34 mouse cellular contexts compared by ENCODE assay signal in genomic region chr5:96924736-96925429, GRCm38 (mm10).
DNase-seq lines count a peak whose midpoint lies in the region; ATAC-seq and TF ChIP-seq lines count a peak whose summit lies in the region.
"Had no signal": no experiment of that assay in that cellular context is flagged by ENCODE, and none has a peak within 500 bp of the region (broad histone marks: within the 10 kb centered on the region; RNA-seq: fewer than 3 reads in every experiment).

No protein-coding gene starts in this region.

- H3K9me3 ChIP-seq in MEL (replicated peaks; ENCODE audit: insufficient read depth, low read length): no peaks in the 10 kb centered on the region
- no peaks in the 10 kb centered on the region for H3K9me3 ChIP-seq in liver, embryonic 13.5 days (replicated peaks)
- no peaks in the 10 kb centered on the region for H3K9me3 ChIP-seq in kidney, embryonic 16.5 days (ENCODE audit: low read length)
- H3K9me3 ChIP-seq: embryonic facial prominence, embryonic 13.5 days; forebrain, embryonic 10.5 days; forebrain, embryonic 15.5 days; heart, embryonic 13.5 days; hindbrain, embryonic 10.5 days; hindbrain, embryonic 15.5 days; intestine, embryonic 15.5 days; limb, embryonic 10.5 days; limb, embryonic 15.5 days; neural tube, embryonic 15.5 days had no signal

- no peak for ATAC-seq in liver, embryonic 13.5 days (ENCODE audit: low read depth)
- no peak for ATAC-seq in kidney, embryonic 16.5 days (ENCODE audit: low FRiP score, low TSS enrichment)
- no peak for ATAC-seq in megakaryocyte, adult 5-6 weeks (ENCODE audit: poor library complexity, severe bottlenecking)
- ATAC-seq: forebrain, embryonic 15.5 days; intestine, embryonic 15.5 days; Patski had no signal

- H3K4me2 ChIP-seq in liver, embryonic 13.5 days: no peak overlapping the region
- no peak overlapping the region for H3K4me2 ChIP-seq in kidney, embryonic 16.5 days (replicated peaks; ENCODE audit: low read depth, low read length)
- H3K4me2 ChIP-seq: embryonic facial prominence, embryonic 13.5 days; forebrain, embryonic 15.5 days; heart, embryonic 13.5 days; hindbrain, embryonic 15.5 days; intestine, embryonic 15.5 days; limb, embryonic 15.5 days; neural tube, embryonic 15.5 days had no signal

- TF ChIP-seq POLR2A in MEL (IDR thresholded peaks at IDR 0.05; ENCODE audit: control insufficient read depth in 1 of 2, insufficient read depth in 1 of 2, low read depth in 1 of 2, low read length in 2 of 2, poor library complexity in 1 of 2): peak in 1 of 2 experiments; percentile 53; a peak in 1 of 4 replicates

- peaks cover 26 to 45% of the 10 kb centered on the region in 2 experiments for H3K4me1 ChIP-seq in MEL (ENCODE audit: control insufficient read depth in 1 of 2, insufficient read depth in 2 of 2, low read length in 2 of 2)
- peaks cover 57% of the 10 kb centered on the region for H3K4me1 ChIP-seq in liver, embryonic 13.5 days (replicated peaks)
- peaks cover 5% of the 10 kb centered on the region; the same call in 1 of the 2 replicates for H3K4me1 ChIP-seq in kidney, embryonic 16.5 days (ENCODE audit: insufficient read depth, low read length)
- H3K4me1 ChIP-seq: forebrain, embryonic 15.5 days; hindbrain, embryonic 15.5 days; limb, embryonic 15.5 days had no signal

- WGBS in liver, embryonic 13.5 days (ENCODE audit: insufficient replicate concordance): 48% methylated on average over 7 of the region's 7 CpGs
- 81% methylated on average over 7 of the region's 7 CpGs for WGBS in kidney, embryonic 16.5 days

- DNase-seq in heart, adult 11 months: peak; percentile 76
- DNase-seq in heart, postnatal 36 days: no peak
- DNase-seq in 3T3-L1 (ENCODE audit: low read depth, low spot score) (peak; percentile 15), MEL (ENCODE audit: low read depth, low spot score) (peak; percentile 83)
- DNase-seq in liver, embryonic 13.5 days: no peak
- no peak for DNase-seq in embryo, embryonic 10 days (ENCODE audit: low spot score)
- DNase-seq: adrenal gland, postnatal 25 days; cerebellum, adult 11-12 months; cerebellum, adult 9-11 months; gastrocnemius, postnatal 25 days; heart, adult 18-20 months; heart, postnatal 10 days; kidney, adult 2 months; lung, postnatal 36 days; midbrain, embryonic 14.5 days; right cerebral cortex, adult 18-20 months; spleen, adult 18-20 months; thymus, adult 2 months; thymus, postnatal 36 days had no signal

- peak overlapping the region; percentile 97 for H3K27ac ChIP-seq in MEL (ENCODE audit: control insufficient read depth, low read depth, low read length)
- H3K27ac ChIP-seq in liver, embryonic 13.5 days: peak overlapping the region; percentile 98
- no peak overlapping the region for H3K27ac ChIP-seq in kidney, embryonic 16.5 days (ENCODE audit: low read length)
- H3K27ac ChIP-seq: embryonic facial prominence, embryonic 13.5 days; forebrain, embryonic 10.5 days; forebrain, embryonic 15.5 days; heart, embryonic 13.5 days; hindbrain, embryonic 10.5 days; hindbrain, embryonic 15.5 days; intestine, embryonic 15.5 days; kidney, postnatal 0 days; limb, embryonic 10.5 days; limb, embryonic 15.5 days; neural tube, embryonic 15.5 days had no signal

- peak overlapping the region; percentile 60 for H3K9ac ChIP-seq in MEL (ENCODE audit: control insufficient read depth, low read depth, low read length, poor library complexity, severe bottlenecking)
- peak overlapping the region; percentile 20; the same call in 1 of the 2 replicates for H3K9ac ChIP-seq in liver, embryonic 13.5 days
- H3K9ac ChIP-seq in kidney, embryonic 16.5 days (replicated peaks; ENCODE audit: low read length): no peak overlapping the region
- H3K9ac ChIP-seq: embryonic facial prominence, embryonic 13.5 days; forebrain, embryonic 15.5 days; heart, embryonic 13.5 days; hindbrain, embryonic 15.5 days; intestine, embryonic 15.5 days; limb, embryonic 15.5 days; neural tube, embryonic 15.5 days had no signal

- intact Hi-C loops in heart, postnatal 36 days (cut with DNase I): loop anchor here (5.0 kb wide), 1 partner anchor 133 kb away; the partner anchor contains the start of gene Anxa3

- no peaks in the 10 kb centered on the region; the same call in none of the 2 replicates for H3K79me2 ChIP-seq in MEL (ENCODE audit: control insufficient read depth, insufficient read depth, low read length, poor library complexity)

- peak overlapping the region in 1 of 2 experiments; percentile 30; a peak in 1 of 4 replicates for H3K4me3 ChIP-seq in MEL (ENCODE audit: control insufficient read depth in 1 of 2, insufficient read depth in 1 of 2, low read depth in 2 of 2, low read length in 2 of 2)
- H3K4me3 ChIP-seq in liver, embryonic 13.5 days (replicated peaks): no peak overlapping the region
- no peak overlapping the region for H3K4me3 ChIP-seq in kidney, embryonic 16.5 days (ENCODE audit: low read length)
- H3K4me3 ChIP-seq: embryonic facial prominence, embryonic 13.5 days; forebrain, embryonic 10.5 days; forebrain, embryonic 15.5 days; heart, embryonic 13.5 days; hindbrain, embryonic 10.5 days; hindbrain, embryonic 15.5 days; intestine, embryonic 15.5 days; limb, embryonic 10.5 days; limb, embryonic 15.5 days; neural tube, embryonic 15.5 days had no signal

- no peaks in the 10 kb centered on the region for H3K27me3 ChIP-seq in MEL (ENCODE audit: control insufficient read depth in 1 of 2, insufficient read depth in 2 of 2, low read length in 2 of 2)
- H3K27me3 ChIP-seq in liver, embryonic 13.5 days: no peaks in the 10 kb centered on the region
- no peaks in the 10 kb centered on the region for H3K27me3 ChIP-seq in kidney, embryonic 16.5 days (ENCODE audit: insufficient read depth, low read length)
- H3K27me3 ChIP-seq: CH12.LX; embryonic facial prominence, embryonic 13.5 days; forebrain, embryonic 15.5 days; heart, embryonic 13.5 days; hindbrain, embryonic 15.5 days; intestine, embryonic 15.5 days; limb, embryonic 15.5 days; neural tube, embryonic 15.5 days; Patski had no signal

- TF ChIP-seq CTCF in MEL (IDR thresholded peaks at IDR 0.05 in 2 of 3, conservative IDR thresholded peaks at IDR 0.05 in 1 of 3; ENCODE audit: control insufficient read depth in 1 of 3, insufficient read depth in 1 of 3, low read depth in 2 of 3, low read length in 3 of 3, poor library complexity in 1 of 3, severe bottlenecking in 1 of 3): no peak

- no peak for TF ChIP-seq RAD21 in MEL (IDR thresholded peaks at IDR 0.05; ENCODE audit: low read depth, low read length)

- H3K36me3 ChIP-seq in MEL (ENCODE audit: control insufficient read depth in 1 of 2, insufficient read depth in 2 of 2, low read length in 2 of 2): peaks cover 0 to 48% of the 10 kb centered on the region in 2 experiments; a peak in 2 of 4 replicates
- H3K36me3 ChIP-seq in liver, embryonic 13.5 days: no peaks in the 10 kb centered on the region
- no peaks in the 10 kb centered on the region for H3K36me3 ChIP-seq in kidney, embryonic 16.5 days (ENCODE audit: insufficient read depth, low read length)
- H3K36me3 ChIP-seq: embryonic facial prominence, embryonic 13.5 days; forebrain, embryonic 10.5 days; forebrain, embryonic 15.5 days; heart, embryonic 13.5 days; hindbrain, embryonic 10.5 days; hindbrain, embryonic 15.5 days; intestine, embryonic 15.5 days; limb, embryonic 10.5 days; limb, embryonic 15.5 days; neural tube, embryonic 15.5 days had no signal

- TF ChIP-seq EP300 in MEL (IDR thresholded peaks at IDR 0.05; ENCODE audit: low read depth in 1 of 2, low read length in 2 of 2): peak; percentile 93 to 94

TF ChIP-seq in MEL, 35 proteins besides CTCF, POLR2A, EP300 and RAD21:
- TF ChIP-seq MEF2A (IDR thresholded peaks at IDR 0.05; ENCODE audit: extremely low read depth, insufficient replicate concordance, low read depth, low read length, poor library complexity, severe bottlenecking) (0 out of 2 replicates have a peak, but pooled peaks have one; percentile 14), NELFE (IDR thresholded peaks at IDR 0.05; ENCODE audit: low read depth, low read length) (peak; percentile 37; the same call in 1 of the 2 replicates), ETS1 (IDR thresholded peaks at IDR 0.05; ENCODE audit: low read depth, low read length) (peak; percentile 91), TCF12 (IDR thresholded peaks at IDR 0.05; ENCODE audit: low read depth, low read length) (peak; percentile 83), MXI1 (IDR thresholded peaks at IDR 0.05; ENCODE audit: low read depth, low read length) (peak; percentile 52), SIN3A (IDR thresholded peaks at IDR 0.05; ENCODE audit: low read length) (peak; percentile 84), TAL1 (IDR thresholded peaks at IDR 0.05; ENCODE audit: low read length) (no peak; the same call in 1 of the 2 replicates), MAFK (IDR thresholded peaks at IDR 0.05; ENCODE audit: borderline replicate concordance, low read depth, low read length) (no peak), POLR2AphosphoS2 (IDR thresholded peaks at IDR 0.05; ENCODE audit: low read length) (peak; percentile 33; the same call in 1 of the 2 replicates), TBP (IDR thresholded peaks at IDR 0.05; ENCODE audit: low read depth, low read length) (0 out of 2 replicates have a peak, but pooled peaks have one; percentile 21), MYC (IDR thresholded peaks at IDR 0.05; ENCODE audit: low read depth, low read length) (0 out of 2 replicates have a peak, but pooled peaks have one; percentile 36), MYB (IDR thresholded peaks at IDR 0.05; ENCODE audit: low read depth, low read length) (peak; percentile 97), HCFC1 (IDR thresholded peaks at IDR 0.05; ENCODE audit: low read depth, low read length) (peak; percentile 57), ZMIZ1 (IDR thresholded peaks at IDR 0.05; ENCODE audit: low read depth, low read length) (no peak), MAZ (IDR thresholded peaks at IDR 0.05; ENCODE audit: low read depth, low read length) (peak; percentile 48; the same call in 1 of the 2 replicates), SMC3 (IDR thresholded peaks at IDR 0.05; ENCODE audit: low read depth, low read length) (peak; percentile 7; the same call in 1 of the 2 replicates), ZNF384 (IDR thresholded peaks at IDR 0.05; ENCODE audit: low read depth, low read length) (no peak), UBTF (IDR thresholded peaks at IDR 0.05; ENCODE audit: borderline replicate concordance, insufficient read depth, low read depth, low read length) (no peak), ELF1 (IDR thresholded peaks at IDR 0.05; ENCODE audit: low read depth, low read length) (peak; percentile 54; the same call in 1 of the 2 replicates), GATA1 (IDR thresholded peaks at IDR 0.05; ENCODE audit: low read depth, low read length) (peak; percentile 80), RCOR1 (IDR thresholded peaks at IDR 0.05; ENCODE audit: low read depth, low read length) (peak; percentile 44; the same call in 1 of the 2 replicates)

Comparison
In these comparisons a context has a peak if more than half of its experiments do, and no peak if none do; other contexts are left out.
1. DNase-seq: peak in heart, adult 11 months (single experiment), 3T3-L1 (single experiment) and MEL (single experiment); none in heart, postnatal 36 days (0 of 2), liver, embryonic 13.5 days (single experiment) and embryo, embryonic 10 days (single experiment).